Mouse (Mus musculus) granulocyte monocyte progenitor cell, adult 5-6 weeks (primary cell): Measurements from ENCODE around the gene Ppp1r12c. TPM values are rescaled to one million over a fixed set of nuclear protein-coding genes. Genes with fewer than 3 reads are reported as not detected.

Experiments used
- ATAC-seq: replicated peaks from 2 replicates; pipeline ENCODE4 v1.8.0; 2016; ENCODE audit warnings: mild to moderate bottlenecking, moderate TSS enrichment, inconsistent platforms; ENCODE audit not compliant: poor library complexity, severe bottlenecking
- total RNA-seq, 2 experiments: library from RNA; stranded (forward) in 1 of 2; stranded (reverse) in 1 of 2; fragments of 200-712, 200-1000 nt in 1 of 2; fragments of >200 nt in 1 of 2; fragmentation: Nextera tagmentation in 1 of 2; gene quantifications; 2 replicates each; pipeline ENCODE4 v1.2.3; 2014 to 2017

The Ppp1r12c gene
- total RNA-seq, 2 experiments from 2014 or later = 109 to 131 TPM

- no peak for ATAC-seq
Measured at GRCm38 (mm10) chr7:4447138-4447537, 54.3 kb downstream of the Ppp1r12c start.

- ATAC-seq = peak; percentile 95
Measured at GRCm38 (mm10) chr7:4445216-4445791, 56.2 kb downstream of the Ppp1r12c start, which contains the start of gene Rdh13. Rdh13 (minus strand) TSS chr7:4445649.

- no peak for ATAC-seq
Measured at GRCm38 (mm10) chr7:4440549-4440948, 60.9 kb downstream of the Ppp1r12c start.

GRCm38 (mm10) chr7:4437721-4438120 lies 63.8 kb downstream of the Ppp1r12c start:
- ATAC-seq = no peak

- ATAC-seq = no peak
Measured at GRCm38 (mm10) chr7:4432026-4432425, 69.5 kb downstream of the Ppp1r12c start.

GRCm38 (mm10) chr7:4431548-4431947 lies 69.9 kb downstream of the Ppp1r12c start:
- ATAC-seq = peak; percentile 58

Other genes starting within 250 kb of the Ppp1r12c start
- not detected in 2 replicates for gene Ncr1, start 164.0 kb downstream of the Ppp1r12c start, total RNA-seq (2014; fragmentation: Nextera tagmentation)
- 0.52 TPM in 1 of 2 replicates, not detected in the other for gene Ncr1, start 164.0 kb downstream of the Ppp1r12c start, total RNA-seq (2017)
- not detected in 2 replicates for gene Gp6, start 103.9 kb downstream of the Ppp1r12c start, total RNA-seq (2014; fragmentation: Nextera tagmentation)
- not detected in 2 replicates for gene Gp6, start 103.9 kb downstream of the Ppp1r12c start, total RNA-seq (2017)
- gene Rdh13, start 56.0 kb downstream of the Ppp1r12c start, total RNA-seq (2014; fragmentation: Nextera tagmentation) = 9.1 and 12.1 TPM in 2 replicates
- gene Rdh13, start 56.0 kb downstream of the Ppp1r12c start, total RNA-seq (2017) = 11.9 and 21.9 TPM in 2 replicates
- gene Eps8l1, start 41.0 kb downstream of the Ppp1r12c start, total RNA-seq (2014; fragmentation: Nextera tagmentation) = 5.0 and 7.7 TPM in 2 replicates
- 1.6 and 7.1 TPM in 2 replicates for gene Eps8l1, start 41.0 kb downstream of the Ppp1r12c start, total RNA-seq (2017)
- 7.3 and 16.1 TPM in 2 replicates for gene Tnnt1, start 14.7 kb upstream of the Ppp1r12c start, total RNA-seq (2014; fragmentation: Nextera tagmentation)
- 14.1 and 22.3 TPM in 2 replicates for gene Tnnt1, start 14.7 kb upstream of the Ppp1r12c start, total RNA-seq (2017)
- 17.0 TPM in 1 of 2 replicates, not detected in the other for gene Tnni3, start 22.5 kb upstream of the Ppp1r12c start, total RNA-seq (2014; fragmentation: Nextera tagmentation)
- 2.7 and 4.1 TPM in 2 replicates for gene Tnni3, start 22.5 kb upstream of the Ppp1r12c start, total RNA-seq (2017)
- gene Dnaaf3, start 30.8 kb upstream of the Ppp1r12c start, total RNA-seq (2014; fragmentation: Nextera tagmentation) = 0.81 and 2.5 TPM in 2 replicates
- gene Dnaaf3, start 30.8 kb upstream of the Ppp1r12c start, total RNA-seq (2017) = 0.43 and 0.88 TPM in 2 replicates
- not detected in 2 replicates for gene Syt5, start 45.9 kb upstream of the Ppp1r12c start, total RNA-seq (2014; fragmentation: Nextera tagmentation)
- gene Syt5, start 45.9 kb upstream of the Ppp1r12c start, total RNA-seq (2017) = not detected in 2 replicates
- gene Ptprh, start 102.4 kb upstream of the Ppp1r12c start, total RNA-seq (2014; fragmentation: Nextera tagmentation) = not detected in 2 replicates
- not detected in 2 replicates for gene Ptprh, start 102.4 kb upstream of the Ppp1r12c start, total RNA-seq (2017)
- 24.5 and 28.0 TPM in 2 replicates for gene Tmem86b, start 129.7 kb upstream of the Ppp1r12c start, total RNA-seq (2014; fragmentation: Nextera tagmentation)
- 17.5 and 26.2 TPM in 2 replicates for gene Tmem86b, start 129.7 kb upstream of the Ppp1r12c start, total RNA-seq (2017)
- gene Ppp6r1, start 157.3 kb upstream of the Ppp1r12c start, total RNA-seq (2014; fragmentation: Nextera tagmentation) = 134 and 148 TPM in 2 replicates
- 142 and 146 TPM in 2 replicates for gene Ppp6r1, start 157.3 kb upstream of the Ppp1r12c start, total RNA-seq (2017)
- 29.3 and 30.7 TPM in 2 replicates for gene Hspbp1, start 183.4 kb upstream of the Ppp1r12c start, total RNA-seq (2014; fragmentation: Nextera tagmentation)
- 21.9 and 23.7 TPM in 2 replicates for gene Hspbp1, start 183.4 kb upstream of the Ppp1r12c start, total RNA-seq (2017)
- not detected in 2 replicates for gene Brsk1, start 188.9 kb upstream of the Ppp1r12c start, total RNA-seq (2014; fragmentation: Nextera tagmentation)
- not detected in 2 replicates for gene Brsk1, start 188.9 kb upstream of the Ppp1r12c start, total RNA-seq (2017)
- 32.7 and 33.4 TPM in 2 replicates for gene Tmem150b, start 223.6 kb upstream of the Ppp1r12c start, total RNA-seq (2014; fragmentation: Nextera tagmentation)
- gene Tmem150b, start 223.6 kb upstream of the Ppp1r12c start, total RNA-seq (2017) = 13.5 and 18.5 TPM in 2 replicates
- gene Kmt5c, start 238.4 kb upstream of the Ppp1r12c start, total RNA-seq (2014; fragmentation: Nextera tagmentation) = 62.7 and 107 TPM in 2 replicates
- gene Kmt5c, start 238.4 kb upstream of the Ppp1r12c start, total RNA-seq (2017) = 58.5 and 74.7 TPM in 2 replicates